Mouse (Mus musculus) Patski (cell line): Measurements from ENCODE around the gene Tmem8b. TPM values are rescaled to one million over a fixed set of nuclear protein-coding genes. Genes with fewer than 3 reads are reported as not detected.

Experiments
- ATAC-seq: fragments of 100-300 bp; one replicate; pipeline ENCODE4 v1.8.0; 2021
- CTCF ChIA-PET: fragments of 350-600 bp; sonication (Branson Sonifier 250); formaldehyde crosslinking; loops from one replicate; lab custom pipeline; 2022; ENCODE audit warnings: inconsistent platforms; lab: Charles Lee
- POLR2A ChIA-PET: fragments of 350-600 bp; sonication (Branson Sonifier 250); formaldehyde crosslinking; loops from one replicate; lab custom pipeline; 2022; ENCODE audit warnings: antibody characterized with exemption, inconsistent platforms; lab: Charles Lee
- DNase-seq: peaks from one replicate; pipeline ENCODE4 v3.0.0-alpha.2; 2011; ENCODE audit warnings: low read depth, low spot score
- H3K27me3 ChIP-seq: fragments of 371-371 bp; one replicate; pipeline ENCODE4 v1.5.1; 2021
- CTCF ChIP-seq: fragments of 100-300 bp; IDR thresholded peaks from one replicate; pipeline ENCODE4 v1.5.1; 2021
- in situ Hi-C: fragments of 300-500 bp; cut with MboI; formaldehyde crosslinking; loops from 3 replicates; pipeline ENCODE4 v1.11.1; 2018; ENCODE audit warnings: low pct_unique_long_range_greater_than_20kb, mixed read lengths
- polyA plus RNA-seq: library from polyadenylated mRNA; unstranded; gene quantifications from one replicate; pipeline ENCODE4 v1.2.3, GENCODE M21; 2021

Gene Tmem8b
- 4.8 TPM for polyA plus RNA-seq

GRCm38 (mm10) chr4:43668782-43669427 lies at the start of gene Tmem8b, which contains the start of gene Fam221b:
Gene Tmem8b, plus strand, starts transcription at chr4:43668971.
Gene Fam221b, minus strand, starts transcription at chr4:43669145.
- ChIA-PET POLR2A (no interaction called here), CTCF (no interaction called here)
- peaks cover 3% of the 10 kb centered on the region for H3K27me3 ChIP-seq
- in situ Hi-C loops = loop anchor here (10.0 kb wide), 1 partner anchor 234 kb away; no protein-coding TSS in a partner anchor
- DNase-seq (no peak), ATAC-seq (peak; percentile 95)
- TF ChIP-seq CTCF = no peak

DNA sequence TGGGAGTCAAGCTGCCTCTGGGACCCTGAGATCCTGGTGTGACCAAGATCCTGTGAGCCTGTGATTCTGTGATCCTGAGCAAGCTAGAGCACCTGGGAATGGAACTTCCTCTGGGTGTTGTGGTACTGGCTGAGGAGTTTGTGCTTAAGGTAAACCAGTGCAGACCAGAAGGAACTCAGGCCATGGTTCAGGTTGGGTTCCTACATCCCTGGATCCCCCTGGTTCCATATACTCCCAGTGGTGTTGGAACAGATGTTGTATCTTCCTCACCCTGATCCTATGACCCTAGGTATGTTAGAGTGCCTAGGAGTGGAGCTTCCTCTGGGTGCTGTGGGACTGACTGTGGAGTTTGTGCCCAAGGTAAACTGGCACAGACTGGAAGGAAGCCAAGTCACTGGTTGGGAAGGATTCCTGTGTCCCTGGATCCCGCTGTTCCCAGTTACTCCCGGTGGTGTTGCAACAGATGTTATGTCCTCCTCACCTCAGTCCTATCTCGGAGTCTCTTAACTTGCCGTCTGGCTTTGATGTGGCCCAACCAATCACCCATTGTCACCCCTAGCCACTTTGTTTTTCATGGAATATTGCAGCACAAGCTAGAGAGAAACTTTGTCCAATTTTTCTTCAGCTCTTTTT lies 48.5 kb upstream of the Tmem8b start:
- CTCF ChIA-PET = no interaction called here
- POLR2A ChIA-PET = no interaction called here
- ATAC-seq (no peak), DNase-seq (no peak)
- no peak for TF ChIP-seq CTCF
- no peaks in the 10 kb centered on the region for H3K27me3 ChIP-seq
- in situ Hi-C loops = no loop called here

GRCm38 (mm10) chr4:43629106-43629817 lies 39.5 kb upstream of the Tmem8b start:
- no peaks in the 10 kb centered on the region for H3K27me3 ChIP-seq
- CTCF ChIA-PET = interaction anchor here (1.0 to 1.8 kb wide), 18 partner anchors 12 to 204 kb away, joined by 3 to 15 read pairs (median 4); partner anchors contain the start of genes Creb3, Olfr71 and Tln1
- POLR2A ChIA-PET = no interaction called here
- no peak for TF ChIP-seq CTCF
- in situ Hi-C loops = no loop called here
- ATAC-seq (no peak), DNase-seq (no peak)

- H3K27me3 ChIP-seq = no peaks in the 10 kb centered on the region
- ATAC-seq (peak; percentile 49), DNase-seq (peak; percentile 59)
- in situ Hi-C loops = loop anchor here (5.0 kb wide), 1 partner anchor 77 kb away; no protein-coding TSS in a partner anchor
- TF ChIP-seq CTCF = no peak
- POLR2A ChIA-PET = interaction anchor here (1.0 to 1.3 kb wide), 2 partner anchors 23 to 37 kb away, joined by 3 to 4 read pairs; no protein-coding TSS in a partner anchor
- CTCF ChIA-PET = interaction anchor here (0.7 to 1.8 kb wide), 21 partner anchors 11 to 203 kb away, joined by 3 to 15 read pairs (median 4); partner anchors contain the start of genes Creb3, Hint2, Olfr71 and Tln1
Observed at GRCm38 (mm10) chr4:43630030-43630581, 38.7 kb upstream of the Tmem8b start.

- CTCF ChIA-PET = interaction anchor here (0.7 to 1.8 kb wide), 17 partner anchors 11 to 113 kb away, joined by 3 to 15 read pairs (median 4); partner anchors contain the start of genes Creb3, Hint2, Olfr71 and Tln1
- in situ Hi-C loops = loop anchor here (5.0 kb wide), 1 partner anchor 77 kb away; no protein-coding TSS in a partner anchor
- DNase-seq (no peak), ATAC-seq (no peak)
- POLR2A ChIA-PET = interaction anchor here (1.0 to 1.3 kb wide), 2 partner anchors 24 to 36 kb away, joined by 3 to 4 read pairs; no protein-coding TSS in a partner anchor
- no peak for TF ChIP-seq CTCF
- no peaks in the 10 kb centered on the region for H3K27me3 ChIP-seq
Observed at GRCm38 (mm10) chr4:43630671-43631045, 38.1 kb upstream of the Tmem8b start.

- ChIA-PET CTCF (interaction anchor here (1.0 to 1.8 kb wide), 9 partner anchors 13 to 113 kb away, joined by 3 to 15 read pairs (median 4); partner anchors contain the start of gene Hint2), POLR2A (interaction anchor here (1.0 to 1.8 kb wide), 3 partner anchors 24 to 37 kb away, joined by 3 to 5 read pairs (median 4); no protein-coding TSS in a partner anchor)
- ATAC-seq (peak; percentile 26), DNase-seq (no peak)
- TF ChIP-seq CTCF = no peak
- no peaks in the 10 kb centered on the region for H3K27me3 ChIP-seq
- in situ Hi-C loops = loop anchor here (5.0 kb wide), 1 partner anchor 76 kb away; no protein-coding TSS in a partner anchor
Observed at GRCm38 (mm10) chr4:43631046-43631955, 37.5 kb upstream of the Tmem8b start, which contains the start of gene Npr2. Gene Npr2, plus strand, starts transcription at chr4:43631935.

GRCm38 (mm10) chr4:43631956-43632920 lies 36.5 kb upstream of the Tmem8b start:
- no peaks in the 10 kb centered on the region for H3K27me3 ChIP-seq
- DNase-seq (no peak), ATAC-seq (no peak)
- ChIA-PET CTCF (interaction anchor here (1.0 to 1.3 kb wide), 2 partner anchors 34 kb away, joined by 3 to 4 read pairs; no protein-coding TSS in a partner anchor), POLR2A (interaction anchor here (1.8 kb wide), 1 partner anchor 36 kb away, joined by 5 read pairs; no protein-coding TSS in a partner anchor)
- in situ Hi-C loops = loop anchor here (5.0 kb wide), 1 partner anchor 75 kb away; no protein-coding TSS in a partner anchor
- TF ChIP-seq CTCF = no peak

- ATAC-seq (no peak), DNase-seq (no peak)
- no peaks in the 10 kb centered on the region for H3K27me3 ChIP-seq
- no peak for TF ChIP-seq CTCF
- CTCF ChIA-PET = interaction anchor here (1.0 kb wide), 1 partner anchor 33 kb away, joined by 3 read pairs; no protein-coding TSS in a partner anchor
- in situ Hi-C loops = loop anchor here (5.0 kb wide), 1 partner anchor 74 kb away; no protein-coding TSS in a partner anchor
- POLR2A ChIA-PET = no interaction called here
Observed at GRCm38 (mm10) chr4:43633296-43633695, 35.5 kb upstream of the Tmem8b start.
